Mouse (Mus musculus) embryonic facial prominence, embryonic 12.5 days (tissue): ENCODE data around the gene Pdcd1lg2. TPM values are rescaled to one million over a fixed set of nuclear protein-coding genes. Genes with fewer than 3 reads are reported as not detected.
A peak's percentile ranks its signal among the peaks of the same experiment; 100 is the strongest.

ENCODE experiments used
- ATAC-seq: fragments of 200-750 bp; cut with Nextera tagmentation; 2 replicates; pipeline ENCODE4 v1.8.0; 2017; ENCODE audit not compliant: insufficient number of reproducible peaks, insufficient read depth, low FRiP score, low TSS enrichment
- H3K27ac ChIP-seq: fragments of 300-500 bp; sonication (generic); 2 replicates; pipeline ENCODE4 v1.5.1; 2016; ENCODE audit warnings: mild to moderate bottlenecking
- H3K27me3 ChIP-seq: fragments of 300-500 bp; sonication (generic); 2 replicates; pipeline ENCODE4 v1.6.1; 2016; ENCODE audit warnings: mild to moderate bottlenecking, moderate library complexity
- H3K36me3 ChIP-seq: fragments of 300-500 bp; sonication (generic); 2 replicates; pipeline ENCODE4 v1.6.1; 2016; ENCODE audit warnings: mild to moderate bottlenecking
- H3K4me1 ChIP-seq: fragments of 300-500 bp; sonication (generic); 2 replicates; pipeline ENCODE4 v1.6.1; 2016
- H3K4me2 ChIP-seq: fragments of 300-500 bp; sonication (generic); replicated peaks from 2 replicates; pipeline ENCODE4 v1.6.1; 2016; ENCODE audit warnings: mild to moderate bottlenecking, moderate library complexity
- H3K4me3 ChIP-seq: fragments of 300-500 bp; sonication (generic); 2 replicates; pipeline ENCODE4 v1.5.1; 2016; ENCODE audit warnings: mild to moderate bottlenecking
- H3K9ac ChIP-seq: fragments of 300-500 bp; sonication (generic); 2 replicates; pipeline ENCODE4 v1.6.1; 2016; ENCODE audit warnings: mild to moderate bottlenecking, moderate library complexity
- H3K9me3 ChIP-seq: fragments of 300-500 bp; sonication (generic); 2 replicates; pipeline ENCODE4 v1.6.1; 2016; ENCODE audit warnings: mild to moderate bottlenecking, moderate library complexity
- WGBS: fragments of 180-500 bp; shearing (Covaris S2); methylation state at CpG from one replicate; pipeline ENCODE4 v1.1.7; 2016; 5-methylcytosine and 5-hydroxymethylcytosine counted together
- polyA plus RNA-seq: library from polyadenylated mRNA; unstranded; fragments of >200 nt; fragmentation: Nextera tagmentation; extraction: Ambion mirVana; gene quantifications from 2 replicates; pipeline ENCODE4 v1.2.1, GENCODE M21; 2016

The Pdcd1lg2 gene
- polyA plus RNA-seq, 1 experiment from 2014 or later, result 0.15 TPM

GRCm38 (mm10) chr19:29370112-29370511 lies 40.6 kb upstream of the Pdcd1lg2 start:
- WGBS, result 71% methylated on average over 12 of the region's 12 CpGs
- ATAC-seq, result no peak
- Histone ChIP-seq H3K4me2 (no peak overlapping the region), H3K9me3 (no peaks in the 10 kb centered on the region), H3K4me3 (no peak overlapping the region), H3K27ac (no peak overlapping the region), H3K27me3 (no peaks in the 10 kb centered on the region), H3K36me3 (no peaks in the 10 kb centered on the region), H3K4me1 (peaks cover 5% of the 10 kb centered on the region; the same call in 1 of the 2 replicates), H3K9ac (no peak overlapping the region)

DNA sequence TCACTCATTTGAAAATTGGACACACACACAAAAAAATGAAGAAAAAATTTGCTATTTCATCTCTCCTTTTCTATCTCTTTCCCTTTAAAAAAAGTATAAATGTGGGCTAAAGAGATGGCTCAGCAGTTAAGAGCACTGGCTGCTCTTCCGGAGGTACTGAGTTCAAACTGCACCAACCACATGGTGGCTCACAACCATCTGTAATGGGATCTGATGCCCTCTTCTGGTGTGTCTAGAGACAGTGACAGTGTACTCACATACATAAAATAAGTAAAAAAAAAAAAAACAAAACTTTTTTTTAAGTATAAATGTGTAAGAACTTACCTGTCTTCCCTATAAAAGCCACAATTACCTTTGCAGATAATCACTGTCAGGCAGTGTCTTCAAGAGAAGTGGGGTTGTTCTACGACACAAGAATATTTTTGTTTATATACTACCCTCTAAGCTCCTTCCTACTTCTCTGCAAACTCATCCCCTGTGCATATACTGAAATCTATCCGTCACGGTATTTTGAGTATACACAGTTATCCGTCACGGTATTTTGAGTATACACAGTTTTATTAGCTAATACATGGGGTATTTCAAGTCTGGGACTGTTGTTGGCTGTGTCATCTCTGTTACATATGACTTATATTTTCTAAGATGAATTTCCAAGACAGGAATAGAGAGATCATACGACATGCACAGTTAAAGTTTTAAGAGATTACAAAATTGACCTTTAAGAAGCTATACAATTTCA lies 40.0 kb upstream of the Pdcd1lg2 start:
- H3K9me3 ChIP-seq, result no peaks in the 10 kb centered on the region
- no peaks in the 10 kb centered on the region for H3K36me3 ChIP-seq
- no peak overlapping the region for H3K27ac ChIP-seq
- WGBS, result 90% methylated on average over 7 of the region's 7 CpGs
- ATAC-seq, result no peak
- H3K4me2 ChIP-seq, result no peak overlapping the region
- H3K4me1 ChIP-seq, result peaks cover 5% of the 10 kb centered on the region; the same call in 1 of the 2 replicates
- no peaks in the 10 kb centered on the region for H3K27me3 ChIP-seq
- H3K4me3 ChIP-seq, result no peak overlapping the region
- H3K9ac ChIP-seq, result no peak overlapping the region

DNA sequence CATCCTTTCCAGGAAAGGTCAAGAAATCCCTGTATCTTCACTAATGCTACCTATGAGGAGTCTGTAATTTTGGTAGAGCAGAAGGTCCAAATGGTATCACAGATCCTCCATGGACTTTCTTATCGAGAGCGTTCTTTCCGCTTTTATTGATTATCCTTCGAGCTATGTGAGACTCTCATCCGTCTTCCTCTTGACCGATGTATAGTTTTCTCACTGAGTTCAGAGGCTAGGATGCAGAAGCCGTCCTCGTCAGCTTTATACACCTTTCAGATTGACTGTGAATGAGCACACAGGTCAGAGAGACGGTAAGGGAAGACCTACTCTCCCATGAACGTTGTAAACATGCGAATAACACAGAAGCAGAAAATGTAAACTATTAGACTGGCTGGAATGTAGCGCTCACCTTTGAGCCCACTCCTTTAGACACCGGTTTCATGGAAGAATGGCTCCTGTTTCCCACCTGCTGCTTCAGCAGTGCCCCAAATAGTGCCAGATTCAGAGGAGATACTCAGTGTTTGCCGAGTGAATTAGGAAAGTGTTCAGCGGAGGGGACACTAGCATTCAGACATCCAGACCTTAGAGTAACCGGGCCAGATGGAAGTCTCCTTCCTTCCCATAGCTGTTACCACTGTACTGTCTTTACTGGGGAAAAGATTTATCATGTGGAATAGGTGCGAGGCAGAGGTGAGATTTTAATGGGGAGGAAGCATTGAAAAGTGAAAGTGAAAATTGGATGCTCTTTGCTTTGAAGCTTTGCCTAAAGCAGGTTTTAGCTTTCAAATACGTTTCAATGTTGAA lies 39.2 kb upstream of the Pdcd1lg2 start:
- no peaks in the 10 kb centered on the region for H3K9me3 ChIP-seq
- H3K27ac ChIP-seq, result no peak overlapping the region
- peaks cover 5% of the 10 kb centered on the region; the same call in 1 of the 2 replicates for H3K4me1 ChIP-seq
- no peaks in the 10 kb centered on the region for H3K27me3 ChIP-seq
- H3K4me2 ChIP-seq, result no peak overlapping the region
- WGBS, result 84% methylated on average over 18 of the region's 18 CpGs
- no peak overlapping the region for H3K9ac ChIP-seq
- no peaks in the 10 kb centered on the region for H3K36me3 ChIP-seq
- ATAC-seq, result no peak
- H3K4me3 ChIP-seq, result no peak overlapping the region

- peaks cover 5% of the 10 kb centered on the region; the same call in 1 of the 2 replicates for H3K4me1 ChIP-seq
- no peak overlapping the region for H3K4me2 ChIP-seq
These were observed 38.6 kb upstream of the Pdcd1lg2 start for GRCm38 (mm10) chr19:29372138-29372537.

DNA sequence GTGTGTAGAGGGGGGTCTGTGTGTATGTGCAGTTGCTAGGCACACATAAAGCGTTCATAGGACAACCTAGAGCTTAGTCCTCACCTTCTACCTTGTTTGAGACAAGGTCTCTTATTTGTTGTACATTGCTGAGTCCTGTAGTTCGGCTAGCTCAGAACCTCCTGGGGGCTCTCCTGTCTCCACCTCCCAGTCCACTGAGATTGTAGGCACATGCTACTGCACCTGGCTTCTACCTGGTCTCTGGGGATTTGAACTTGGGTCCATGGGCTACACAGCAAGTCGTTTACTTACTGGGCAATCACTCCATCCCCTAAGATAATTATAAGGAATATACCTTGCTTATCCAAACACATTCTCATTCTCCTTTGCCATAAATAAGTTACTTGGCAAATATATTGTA lies 38.1 kb upstream of the Pdcd1lg2 start:
- Histone ChIP-seq H3K4me1 (no peaks in the 10 kb centered on the region), H3K9me3 (no peaks in the 10 kb centered on the region), H3K4me2 (no peak overlapping the region), H3K27ac (no peak overlapping the region), H3K27me3 (no peaks in the 10 kb centered on the region), H3K4me3 (no peak overlapping the region), H3K9ac (no peak overlapping the region), H3K36me3 (no peaks in the 10 kb centered on the region)
- 88% methylated on average over 3 of the region's 3 CpGs for WGBS
- no peak for ATAC-seq

More at GRCm38 (mm10) chr19:29372138-29372537, 38.6 kb upstream of the Pdcd1lg2 start:
- no peak overlapping the region for H3K27ac ChIP-seq
- no peak for ATAC-seq
- no peaks in the 10 kb centered on the region for H3K36me3 ChIP-seq
- whole genome bisulfite sequencing, result 69% methylated on average over 4 of the region's 4 CpGs
- no peaks in the 10 kb centered on the region for H3K9me3 ChIP-seq
- no peak overlapping the region for H3K4me3 ChIP-seq
- H3K27me3 ChIP-seq, result no peaks in the 10 kb centered on the region
- H3K9ac ChIP-seq, result no peak overlapping the region

DNA sequence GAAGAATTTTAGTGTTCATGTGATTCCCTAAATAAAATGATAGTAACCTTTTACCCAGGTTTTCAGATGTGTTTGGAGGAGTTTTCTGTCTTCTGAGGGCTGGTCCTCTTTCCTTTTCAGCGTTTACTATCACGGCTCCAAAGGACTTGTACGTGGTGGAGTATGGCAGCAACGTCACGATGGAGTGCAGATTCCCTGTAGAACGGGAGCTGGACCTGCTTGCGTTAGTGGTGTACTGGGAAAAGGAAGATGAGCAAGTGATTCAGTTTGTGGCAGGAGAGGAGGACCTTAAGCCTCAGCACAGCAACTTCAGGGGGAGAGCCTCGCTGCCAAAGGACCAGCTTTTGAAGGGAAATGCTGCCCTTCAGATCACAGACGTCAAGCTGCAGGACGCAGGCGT lies 37.3 kb upstream of the Pdcd1lg2 start:
- 38% methylated on average over 11 of the region's 11 CpGs for WGBS
- Histone ChIP-seq H3K27me3 (no peaks in the 10 kb centered on the region), H3K4me3 (no peak overlapping the region), H3K36me3 (no peaks in the 10 kb centered on the region), H3K4me2 (peak overlapping the region; percentile 15; the same call in 1 of the 2 replicates), H3K27ac (no peak overlapping the region), H3K9ac (no peak overlapping the region), H3K4me1 (no peaks in the 10 kb centered on the region), H3K9me3 (no peaks in the 10 kb centered on the region)
- no peak for ATAC-seq

DNA sequence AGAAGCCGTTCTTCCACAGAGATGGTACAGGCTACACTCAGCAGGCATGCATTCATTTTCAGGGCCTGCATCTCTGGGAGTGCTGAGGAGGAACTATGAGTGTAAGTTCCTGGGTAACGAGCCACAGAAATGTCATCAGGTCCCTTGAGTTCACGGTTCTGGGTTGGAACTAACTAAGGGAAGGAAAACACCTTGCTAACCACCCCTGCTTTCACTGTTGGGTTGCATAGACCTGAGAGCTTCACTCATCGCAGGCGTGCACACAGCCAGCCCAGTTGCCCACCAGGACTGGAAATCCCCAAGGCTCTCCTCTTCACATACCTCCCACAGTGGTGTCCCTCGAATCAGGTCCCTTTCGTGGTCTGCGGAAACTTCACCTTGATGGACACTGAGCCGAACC lies 35.8 kb upstream of the Pdcd1lg2 start:
- Histone ChIP-seq H3K4me1 (no peaks in the 10 kb centered on the region), H3K27me3 (no peaks in the 10 kb centered on the region), H3K9me3 (no peaks in the 10 kb centered on the region), H3K9ac (no peak overlapping the region), H3K36me3 (no peaks in the 10 kb centered on the region), H3K4me3 (no peak overlapping the region), H3K27ac (no peak overlapping the region), H3K4me2 (no peak overlapping the region)
- 89% methylated on average over 9 of the region's 9 CpGs for WGBS
- no peak for ATAC-seq

GRCm38 (mm10) chr19:29376382-29376781 lies 34.3 kb upstream of the Pdcd1lg2 start:
- H3K4me1 ChIP-seq, result no peaks in the 10 kb centered on the region
- H3K27ac ChIP-seq, result no peak overlapping the region
- H3K27me3 ChIP-seq, result no peaks in the 10 kb centered on the region
- 73% methylated on average over 3 of the region's 3 CpGs for WGBS
- H3K36me3 ChIP-seq, result no peaks in the 10 kb centered on the region
- no peak overlapping the region for H3K9ac ChIP-seq
- H3K4me2 ChIP-seq, result no peak overlapping the region
- H3K9me3 ChIP-seq, result no peaks in the 10 kb centered on the region
- H3K4me3 ChIP-seq, result no peak overlapping the region
- no peak for ATAC-seq

- H3K4me2 ChIP-seq, result no peak overlapping the region
- no peak overlapping the region for H3K27ac ChIP-seq
- no peaks in the 10 kb centered on the region for H3K36me3 ChIP-seq
- WGBS, result 87% methylated on average over 14 of the region's 14 CpGs
- H3K4me1 ChIP-seq, result no peaks in the 10 kb centered on the region
- no peaks in the 10 kb centered on the region for H3K27me3 ChIP-seq
- no peak for ATAC-seq
- no peaks in the 10 kb centered on the region for H3K9me3 ChIP-seq
- no peak overlapping the region for H3K9ac ChIP-seq
- H3K4me3 ChIP-seq, result no peak overlapping the region
These were observed 30.7 kb upstream of the Pdcd1lg2 start for GRCm38 (mm10) chr19:29379839-29380603.

- H3K9ac ChIP-seq, result no peak overlapping the region
- no peaks in the 10 kb centered on the region for H3K9me3 ChIP-seq
- H3K27me3 ChIP-seq, result no peaks in the 10 kb centered on the region
- no peak overlapping the region for H3K4me2 ChIP-seq
- no peaks in the 10 kb centered on the region for H3K4me1 ChIP-seq
- no peak overlapping the region for H3K4me3 ChIP-seq
- no peak overlapping the region for H3K27ac ChIP-seq
- no peak for ATAC-seq
- no peaks in the 10 kb centered on the region for H3K36me3 ChIP-seq
- 94% methylated on average over 5 of the region's 5 CpGs for WGBS
These were observed 27.4 kb upstream of the Pdcd1lg2 start for GRCm38 (mm10) chr19:29383368-29383767.

GRCm38 (mm10) chr19:29384412-29384811 lies 26.3 kb upstream of the Pdcd1lg2 start:
- H3K9ac ChIP-seq, result no peak overlapping the region
- ATAC-seq, result no peak
- no peaks in the 10 kb centered on the region for H3K27me3 ChIP-seq
- H3K9me3 ChIP-seq, result no peaks in the 10 kb centered on the region
- no peak overlapping the region for H3K27ac ChIP-seq
- H3K36me3 ChIP-seq, result no peaks in the 10 kb centered on the region
- WGBS, result 87% methylated on average over 9 of the region's 9 CpGs
- H3K4me1 ChIP-seq, result no peaks in the 10 kb centered on the region
- H3K4me3 ChIP-seq, result no peak overlapping the region
- no peak overlapping the region for H3K4me2 ChIP-seq
